Mouse (Mus musculus) lung, adult 2 months (tissue): Measurements from ENCODE around the gene Pnp.

Experiments used
- CTCF ChIP-seq: fragments of 200-500 bp; IDR thresholded peaks from 2 replicates; pipeline ENCODE4 v1.5.1; 2011; ENCODE audit warnings: mild to moderate bottlenecking, low read length, control low read depth; ENCODE audit not compliant: insufficient read depth
- POLR2A ChIP-seq: fragments of 200-500 bp; IDR thresholded peaks from 2 replicates; pipeline ENCODE4 v1.6.1; 2011; ENCODE audit warnings: low read depth, mild to moderate bottlenecking, control low read depth, low read length, borderline replicate concordance; ENCODE audit errors: extremely low read depth

- TF ChIP-seq CTCF (no peak), POLR2A (no peak)
Observed at GRCm38 (mm10) chr14:50895407-50895806, 35.5 kb upstream of the Pnp start.
